ENCODE assay signal across 8 mouse cellular contexts in genomic region chr13:108449116-108450097, GRCm38 (mm10). TPM values are rescaled to one million over a fixed set of nuclear protein-coding genes. Genes with fewer than 3 reads are reported as not detected.
DNase-seq lines count a peak whose midpoint lies in the region; ATAC-seq and TF ChIP-seq lines count a peak whose summit lies in the region.

Pde4d (plus strand) TSS chr13:108449948.

- no peak within 1 kb of the TSS for H3K4me3 ChIP-seq in thymus, adult 2 months (ENCODE audit: control insufficient read depth, insufficient read depth, low read length)
- H3K4me3 ChIP-seq in lung, postnatal 0 days (ENCODE audit: low read depth, low read length), result no peak within 1 kb of the TSS

- no peak within 1 kb of the TSS for H3K9ac ChIP-seq in lung, postnatal 0 days (replicated peaks; ENCODE audit: low read depth)

- intact Hi-C loops in heart, postnatal 25 days (cut with DNase I), result no loop called here

- WGBS in thymus, adult 2 months, result 61% methylated on average over 10 of the region's 10 CpGs
- WGBS in lung, postnatal 0 days, result 14% methylated on average over 10 of the region's 10 CpGs

- peak within 1 kb of the TSS; percentile 27; the same call in 1 of the 2 replicates for H3K4me2 ChIP-seq in lung, postnatal 0 days (replicated peaks; ENCODE audit: low read depth, low read length)

- H3K36me3 ChIP-seq in thymus, adult 2 months (ENCODE audit: control insufficient read depth, insufficient read depth, low read length), result no peaks in the 10 kb centered on the region
- H3K36me3 ChIP-seq in lung, postnatal 0 days (ENCODE audit: insufficient read depth, low read length), result no peaks in the 10 kb centered on the region

- no peak within 1 kb of the TSS for H3K27ac ChIP-seq in thymus, adult 2 months (ENCODE audit: control insufficient read depth, insufficient read depth, low read length)
- H3K27ac ChIP-seq in lung, postnatal 0 days (ENCODE audit: low read length), result no peak within 1 kb of the TSS

- ATAC-seq in frontal cortex, adult (ENCODE audit: low TSS enrichment), result peak; percentile 92
- ATAC-seq in lung, postnatal 0 days, result peak; percentile 32; the same call in 1 of the 2 replicates

- TF ChIP-seq POLR2A in thymus, adult 2 months (IDR thresholded peaks at IDR 0.05; ENCODE audit: control insufficient read depth, extremely low read depth, insufficient read depth, low read length, poor library complexity), result no peak

- TF ChIP-seq EP300 in lung, postnatal 0 days (IDR thresholded peaks at IDR 0.05), result no peak

- DNase-seq in thymus, adult 2 months, result no peak
- DNase-seq in thymus, postnatal 14 days, result no peak
- no peak for DNase-seq in heart, postnatal 25 days (ENCODE audit: low spot score)
- DNase-seq in layer of hippocampus, postnatal 14 days (ENCODE audit: low spot score in 2 of 2), result peak in 1 of 2 experiments; percentile 2
- peak; percentile 45 for DNase-seq in lung, postnatal 0 days (ENCODE audit: low spot score)
- no peak for DNase-seq in natural killer cell, adult 2 months (ENCODE audit: low spot score in 2 of 2)
- no peak for DNase-seq in urinary bladder, adult 18-20 months (ENCODE audit: low spot score in 2 of 2)

- no peaks in the 10 kb centered on the region for H3K27me3 ChIP-seq in thymus, adult 2 months (ENCODE audit: control insufficient read depth, insufficient read depth, low read length)
- H3K27me3 ChIP-seq in lung, postnatal 0 days (replicated peaks; ENCODE audit: insufficient read depth, low read length), result no peaks in the 10 kb centered on the region

- no peaks in the 10 kb centered on the region for H3K9me3 ChIP-seq in lung, postnatal 0 days (ENCODE audit: low read length)

- H3K4me1 ChIP-seq in thymus, adult 2 months (replicated peaks; ENCODE audit: control insufficient read depth, insufficient read depth, low read length), result no peaks in the 10 kb centered on the region
- H3K4me1 ChIP-seq in lung, postnatal 0 days (ENCODE audit: insufficient read depth, low read depth, low read length), result peaks cover 3% of the 10 kb centered on the region; the same call in 1 of the 2 replicates

- no peak for TF ChIP-seq CTCF in thymus, adult 2 months (IDR thresholded peaks at IDR 0.05; ENCODE audit: borderline replicate concordance, control insufficient read depth, extremely low read depth, insufficient read depth, low read length, poor library complexity)
- no peak for TF ChIP-seq CTCF in lung, postnatal 0 days (IDR thresholded peaks at IDR 0.05)

RNA-seq across cellular contexts. Expression of gene Pde4d, which starts in this region (rescaled TPM):
- polyA plus RNA-seq in thymus, adult 2 months (2012; rRNA removed), result 35.2 and 45.6 TPM in 2 replicates
- total RNA-seq in heart, postnatal 25 days (2021), result 10 to 100 TPM; 29.1 to 41.2 TPM
- 10 to 100 TPM; 72.4 to 79.0 TPM for total RNA-seq in layer of hippocampus, postnatal 14 days (2021)
- polyA plus RNA-seq in lung, postnatal 0 days (2015; fragmentation: Nextera tagmentation; extraction: Ambion mirVana), result 19.7 and 20.3 TPM in 2 replicates
